In genomic region chr3:105003960-105004463, GRCm38 (mm10) we compare ENCODE assay signal across 11 mouse cellular contexts. TPM values are rescaled to one million over a fixed set of nuclear protein-coding genes. Genes with fewer than 3 reads are reported as not detected.
DNase-seq lines count a peak whose midpoint lies in the region; ATAC-seq lines count a peak whose summit lies in the region.
"Had no signal": no experiment of that assay in that cellular context is flagged by ENCODE, and none has a peak within 500 bp of the region (broad histone marks: within the 10 kb centered on the region; RNA-seq: fewer than 3 reads in every experiment).

No protein-coding gene starts in this region.

- DNase-seq in lung, postnatal 25 days (ENCODE audit: low spot score): peak; percentile 70
- no peak for DNase-seq in lung, postnatal 4 days
- DNase-seq in layer of hippocampus, adult 8-10 months (ENCODE audit: low spot score in 2 of 2): peak; percentile 67 to 71
- peak; percentile 89 for DNase-seq in midbrain, embryonic 11.5 days (ENCODE audit: low spot score, missing footprints)
- no peak for DNase-seq in spleen, postnatal 14 days (ENCODE audit: low spot score in 2 of 2)
- no peak for DNase-seq in cerebellum, postnatal 36 days
- no peak for DNase-seq in cerebellum, adult 9-10 months
- DNase-seq: embryo, embryonic 11 days; gastrocnemius, postnatal 36 days had no signal

- H3K27ac ChIP-seq in midbrain, embryonic 11.5 days (ENCODE audit: low read depth, low read length): no peak overlapping the region
- H3K27ac ChIP-seq: limb, embryonic 15.5 days had no signal

- no peak overlapping the region for H3K4me3 ChIP-seq in midbrain, embryonic 11.5 days (ENCODE audit: low read depth, low read length)
- H3K4me3 ChIP-seq: limb, embryonic 15.5 days had no signal

- H3K9me3 ChIP-seq in midbrain, embryonic 11.5 days (ENCODE audit: control insufficient read depth, low read length): no peaks in the 10 kb centered on the region
- H3K9me3 ChIP-seq: limb, embryonic 15.5 days had no signal

- peaks cover 16% of the 10 kb centered on the region for H3K4me1 ChIP-seq in midbrain, embryonic 11.5 days (ENCODE audit: control insufficient read depth, insufficient read depth, low read length)

- H3K27me3 ChIP-seq in midbrain, embryonic 11.5 days (ENCODE audit: control insufficient read depth, insufficient read depth, low read length): peaks cover 6% of the 10 kb centered on the region; the same call in 1 of the 2 replicates
- H3K27me3 ChIP-seq: limb, embryonic 15.5 days had no signal

- H3K4me2 ChIP-seq in midbrain, embryonic 11.5 days: no peak overlapping the region
- H3K4me2 ChIP-seq: limb, embryonic 15.5 days had no signal

- peaks cover 17% of the 10 kb centered on the region for H3K36me3 ChIP-seq in midbrain, embryonic 11.5 days (ENCODE audit: control insufficient read depth, insufficient read depth, low read length)

- WGBS in midbrain, embryonic 11.5 days: 26% methylated on average over 14 of the region's 14 CpGs

- ATAC-seq in midbrain, embryonic 11.5 days (ENCODE audit: low FRiP score): peak; percentile 78

- no peak overlapping the region for H3K9ac ChIP-seq in midbrain, embryonic 11.5 days (ENCODE audit: low read length)
- H3K9ac ChIP-seq: limb, embryonic 15.5 days had no signal

RNA-seq across cellular contexts. Expression of gene Wnt2b, which starts 42.3 kb away (rescaled TPM):
- total RNA-seq in layer of hippocampus, adult 8-10 months (2022): under 1 TPM; 0.41 to 0.58 (median 0.55) TPM
- 1.2 TPM in 2 replicates for polyA plus RNA-seq in midbrain, embryonic 11.5 days (2014; fragmentation: Nextera tagmentation; extraction: Ambion mirVana)
- total RNA-seq: MEL had no signal

RNA-seq across cellular contexts. Expression of gene Cttnbp2nl, which starts 48.9 kb away (rescaled TPM):
- 10 to 100 TPM; 24.7 to 42.3 (median 34.1) TPM for total RNA-seq in layer of hippocampus, adult 8-10 months (2022)
- polyA plus RNA-seq in midbrain, embryonic 11.5 days (2014; fragmentation: Nextera tagmentation; extraction: Ambion mirVana): 47.4 and 51.4 TPM in 2 replicates

Comparison
In these comparisons a context has a peak if more than half of its experiments do, and no peak if none do; other contexts are left out.
1. DNase-seq: peak in lung, postnatal 25 days (single experiment), layer of hippocampus, adult 8-10 months (2 of 2) and midbrain, embryonic 11.5 days (single experiment); none in lung, postnatal 4 days (0 of 2), spleen, postnatal 14 days (0 of 2), cerebellum, postnatal 36 days (0 of 2) and cerebellum, adult 9-10 months (single experiment).